Mouse (Mus musculus): ENCODE data around the gene Gm5751. TPM values are rescaled to one million over a fixed set of nuclear protein-coding genes. Genes with fewer than 3 reads are reported as not detected.

Gene Gm5751
- polyA plus RNA-seq, 1 experiment: not detected

GRCm38 (mm10) chrX:8900823-8901222, 26.8 kb downstream of the Gm5751 start:
- TF ChIP-seq TAL1 (IDR thresholded peaks at IDR 0.05; ENCODE audit: low read length) (no peak), GATA1 (IDR thresholded peaks at IDR 0.05; ENCODE audit: low read length) (no peak)
- Histone ChIP-seq H3K9me3 (ENCODE audit: control insufficient read depth, low read length) (no peaks in the 10 kb centered on the region), H3K36me3 (ENCODE audit: control insufficient read depth) (no peaks in the 10 kb centered on the region)

DNA sequence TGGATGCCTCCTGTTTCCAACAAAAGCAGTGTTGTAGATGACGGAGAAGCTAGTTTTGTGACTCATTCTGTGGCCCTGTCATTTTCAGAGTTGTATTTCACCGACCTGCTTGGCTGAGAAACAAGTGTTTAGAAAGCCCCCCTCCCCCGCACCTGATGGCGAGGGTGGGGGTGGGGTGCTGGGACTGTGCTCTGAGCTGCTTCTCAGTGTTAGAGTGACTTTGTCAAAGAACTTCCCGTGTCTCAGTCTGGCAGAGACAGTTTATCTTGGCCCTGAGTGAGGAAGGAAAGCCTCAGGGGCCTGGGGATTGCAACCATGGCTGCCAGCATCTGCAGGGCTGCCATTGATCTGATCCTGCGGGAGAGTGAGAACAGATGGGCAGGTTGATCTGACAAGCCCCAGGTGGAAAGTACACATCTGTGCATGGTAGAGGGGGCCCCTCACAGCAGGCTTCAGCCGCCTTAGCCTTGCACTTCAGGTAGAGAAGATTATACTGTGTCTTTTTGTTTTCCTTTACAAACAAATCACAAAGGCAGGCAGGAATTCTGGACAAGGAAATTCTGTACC, 27.9 kb downstream of the Gm5751 start:
- Histone ChIP-seq H3K4me3 (replicated peaks) (no peak overlapping the region), H3K27me3 (ENCODE audit: control insufficient read depth) (no peaks in the 10 kb centered on the region), H3K4me1 (ENCODE audit: control insufficient read depth) (no peaks in the 10 kb centered on the region), H3K36me3 (ENCODE audit: control insufficient read depth) (no peaks in the 10 kb centered on the region), H3K9me3 (ENCODE audit: control insufficient read depth, low read length) (no peaks in the 10 kb centered on the region)
- TF ChIP-seq GATA1 (IDR thresholded peaks at IDR 0.05; ENCODE audit: low read length) (no peak), TAL1 (IDR thresholded peaks at IDR 0.05; ENCODE audit: low read length) (no peak)

More at GRCm38 (mm10) chrX:8900823-8901222, 26.8 kb downstream of the Gm5751 start:
- Histone ChIP-seq H3K4me1 (ENCODE audit: control insufficient read depth) (no peaks in the 10 kb centered on the region), H3K27me3 (ENCODE audit: control insufficient read depth) (no peaks in the 10 kb centered on the region), H3K4me3 (replicated peaks) (no peak overlapping the region)

DNA sequence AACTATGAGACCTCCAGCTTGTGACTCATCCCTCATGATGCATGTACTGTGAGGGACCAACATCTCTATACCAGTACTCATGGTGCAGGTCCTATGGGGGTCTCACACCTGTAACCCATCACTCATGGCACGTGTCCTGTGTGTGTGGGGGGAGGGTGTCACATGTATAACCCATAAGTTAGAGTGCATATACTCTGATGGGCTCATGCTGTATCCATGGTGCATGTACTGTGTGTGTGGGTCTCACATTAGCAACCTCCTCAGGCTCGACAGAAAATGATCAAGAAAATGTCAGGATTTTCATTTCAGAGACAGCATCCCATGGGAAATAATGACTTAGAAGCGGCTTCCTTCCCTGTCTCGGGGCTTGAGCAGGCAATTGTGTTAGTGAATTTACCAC, 47.0 kb downstream of the Gm5751 start:
- H3K4me3 ChIP-seq (replicated peaks): no peak overlapping the region
- TF ChIP-seq TAL1 (IDR thresholded peaks at IDR 0.05; ENCODE audit: low read length) (no peak), GATA1 (IDR thresholded peaks at IDR 0.05; ENCODE audit: low read length) (no peak)
- no peaks in the 10 kb centered on the region for H3K4me1 ChIP-seq (ENCODE audit: control insufficient read depth)
- H3K9me3 ChIP-seq (ENCODE audit: control insufficient read depth, low read length): no peaks in the 10 kb centered on the region; the same call in 1 of the 2 replicates
- H3K27me3 ChIP-seq (ENCODE audit: control insufficient read depth): no peaks in the 10 kb centered on the region
- no peaks in the 10 kb centered on the region for H3K36me3 ChIP-seq (ENCODE audit: control insufficient read depth)

- Histone ChIP-seq H3K4me1 (ENCODE audit: control insufficient read depth) (no peaks in the 10 kb centered on the region), H3K4me3 (replicated peaks) (no peak overlapping the region), H3K36me3 (ENCODE audit: control insufficient read depth) (no peaks in the 10 kb centered on the region), H3K9me3 (ENCODE audit: control insufficient read depth, low read length) (no peaks in the 10 kb centered on the region; the same call in 1 of the 2 replicates), H3K27me3 (ENCODE audit: control insufficient read depth) (no peaks in the 10 kb centered on the region)
- TF ChIP-seq TAL1 (IDR thresholded peaks at IDR 0.05; ENCODE audit: low read length): no peak
- no peak for TF ChIP-seq GATA1 (IDR thresholded peaks at IDR 0.05; ENCODE audit: low read length)
Measured at GRCm38 (mm10) chrX:8921813-8922607, 48.0 kb downstream of the Gm5751 start.

DNA sequence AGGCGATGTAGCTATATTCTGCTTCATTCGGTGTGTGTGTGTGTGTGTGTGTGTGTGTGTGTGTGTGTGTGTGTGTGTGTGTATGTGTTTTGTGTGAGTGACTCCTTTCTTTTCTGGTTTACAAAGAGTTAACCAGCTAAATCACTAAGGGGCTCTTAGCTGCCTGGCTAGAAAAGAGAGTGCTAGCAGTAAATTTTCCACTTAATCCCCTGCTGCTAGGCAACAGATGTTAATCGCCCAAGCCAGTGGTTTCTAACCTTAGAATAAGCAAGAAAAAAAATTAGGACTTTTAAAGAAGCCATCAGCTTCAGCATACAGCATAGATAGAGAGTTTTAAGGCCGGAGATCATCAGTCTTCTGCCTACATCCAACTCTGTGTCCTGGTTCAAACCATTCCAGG, 53.3 kb downstream of the Gm5751 start:
- no peaks in the 10 kb centered on the region for H3K36me3 ChIP-seq (ENCODE audit: control insufficient read depth)

More for the DNA sequence above, 53.3 kb downstream of the Gm5751 start:
- Histone ChIP-seq H3K27me3 (ENCODE audit: control insufficient read depth) (no peaks in the 10 kb centered on the region), H3K4me1 (ENCODE audit: control insufficient read depth) (no peaks in the 10 kb centered on the region), H3K9me3 (ENCODE audit: control insufficient read depth, low read length) (no peaks in the 10 kb centered on the region), H3K4me3 (replicated peaks) (no peak overlapping the region)
- no peak for TF ChIP-seq GATA1 (IDR thresholded peaks at IDR 0.05; ENCODE audit: low read length)
- no peak for TF ChIP-seq TAL1 (IDR thresholded peaks at IDR 0.05; ENCODE audit: low read length)

Other genes with a start within 250 kb of the Gm5751 start
- gene Ssxb8, start 183.4 kb upstream of the Gm5751 start, polyA plus RNA-seq (2012): not detected in 2 replicates
- not detected in 2 replicates for gene Ssx9, start 125.8 kb upstream of the Gm5751 start, polyA plus RNA-seq (2012)
- not detected in 2 replicates for gene Ssxb5, start 70.6 kb upstream of the Gm5751 start, polyA plus RNA-seq (2012)
- not detected in 2 replicates for gene Gm6592, start 30.3 kb upstream of the Gm5751 start, polyA plus RNA-seq (2012)
- not detected in 2 replicates for gene B630019K06Rik, start 18.1 kb downstream of the Gm5751 start, polyA plus RNA-seq (2012)
- gene Fthl17b, start 88.7 kb downstream of the Gm5751 start, polyA plus RNA-seq (2012): not detected in 2 replicates
- not detected in 2 replicates for gene Fthl17c, start 102.3 kb downstream of the Gm5751 start, polyA plus RNA-seq (2012)
- gene Fthl17d, start 112.5 kb downstream of the Gm5751 start, polyA plus RNA-seq (2012): not detected in 2 replicates
- not detected in 2 replicates for gene Fthl17e, start 159.2 kb downstream of the Gm5751 start, polyA plus RNA-seq (2012)
- not detected in 2 replicates for gene Fthl17f, start 188.8 kb downstream of the Gm5751 start, polyA plus RNA-seq (2012)
- gene 4930402K13Rik, start 230.3 kb downstream of the Gm5751 start, polyA plus RNA-seq (2012): not detected in 2 replicates